Mouse (Mus musculus): ENCODE measurements around the gene Plod2. TPM values are rescaled to one million over a fixed set of nuclear protein-coding genes. Genes with fewer than 3 reads are reported as not detected.

Gene Plod2
- polyA plus RNA-seq, 1 experiment from 2014 or later = 19.7 TPM

- no peak overlapping the region for H3K9ac ChIP-seq
- H3K9me3 ChIP-seq = peaks cover 3% of the 10 kb centered on the region; the same call in 1 of the 2 replicates
- H3K4me1 ChIP-seq (replicated peaks) = peaks cover 14% of the 10 kb centered on the region
- 47% methylated on average over 6 of the region's 6 CpGs for WGBS
- peak; percentile 74 for ATAC-seq (ENCODE audit: low read depth)
- no peaks in the 10 kb centered on the region; the same call in 1 of the 2 replicates for H3K36me3 ChIP-seq
- no peak overlapping the region for H3K4me2 ChIP-seq
- no peaks in the 10 kb centered on the region for H3K27me3 ChIP-seq
- H3K4me3 ChIP-seq = no peak overlapping the region
- H3K27ac ChIP-seq (replicated peaks) = no peak overlapping the region
Measured at GRCm38 (mm10) chr9:92560840-92561547, 19.0 kb downstream of the Plod2 start.

- H3K27me3 ChIP-seq = no peaks in the 10 kb centered on the region
- no peak overlapping the region for H3K27ac ChIP-seq (replicated peaks)
- peaks cover 3% of the 10 kb centered on the region; the same call in 1 of the 2 replicates for H3K9me3 ChIP-seq
- no peak for ATAC-seq (ENCODE audit: low read depth)
- no peaks in the 10 kb centered on the region; the same call in 1 of the 2 replicates for H3K36me3 ChIP-seq
- peaks cover 14% of the 10 kb centered on the region for H3K4me1 ChIP-seq (replicated peaks)
- no peak overlapping the region for H3K4me3 ChIP-seq
- no peak overlapping the region for H3K4me2 ChIP-seq
- 86% methylated on average over 5 of the region's 5 CpGs for WGBS
- H3K9ac ChIP-seq = no peak overlapping the region
Measured at GRCm38 (mm10) chr9:92562416-92562815, 20.4 kb downstream of the Plod2 start.

- no peak for ATAC-seq (ENCODE audit: low read depth)
- Histone ChIP-seq H3K9me3 (peaks cover 3% of the 10 kb centered on the region; the same call in 1 of the 2 replicates), H3K27me3 (no peaks in the 10 kb centered on the region), H3K4me3 (no peak overlapping the region), H3K9ac (no peak overlapping the region), H3K27ac (replicated peaks) (no peak overlapping the region), H3K4me2 (no peak overlapping the region), H3K36me3 (no peaks in the 10 kb centered on the region; the same call in 1 of the 2 replicates), H3K4me1 (replicated peaks) (peaks cover 14% of the 10 kb centered on the region)
- 94% methylated on average over 6 of the region's 6 CpGs for WGBS
Measured at GRCm38 (mm10) chr9:92563306-92563705, 21.3 kb downstream of the Plod2 start.

GRCm38 (mm10) chr9:92564391-92564790, 22.4 kb downstream of the Plod2 start:
- no peaks in the 10 kb centered on the region; the same call in 1 of the 2 replicates for H3K36me3 ChIP-seq
- no peak overlapping the region for H3K9ac ChIP-seq
- H3K27ac ChIP-seq (replicated peaks) = no peak overlapping the region
- no peak overlapping the region for H3K4me3 ChIP-seq
- no peak for ATAC-seq (ENCODE audit: low read depth)
- no peaks in the 10 kb centered on the region for H3K27me3 ChIP-seq
- peaks cover 3% of the 10 kb centered on the region; the same call in 1 of the 2 replicates for H3K9me3 ChIP-seq
- WGBS = 89% methylated on average over 1 of the region's 1 CpGs
- H3K4me1 ChIP-seq (replicated peaks) = peaks cover 14% of the 10 kb centered on the region
- no peak overlapping the region for H3K4me2 ChIP-seq

GRCm38 (mm10) chr9:92566234-92566633, 24.2 kb downstream of the Plod2 start:
- Histone ChIP-seq H3K9me3 (peaks cover 3% of the 10 kb centered on the region; the same call in 1 of the 2 replicates), H3K36me3 (no peaks in the 10 kb centered on the region; the same call in 1 of the 2 replicates), H3K27me3 (no peaks in the 10 kb centered on the region), H3K9ac (no peak overlapping the region), H3K4me1 (replicated peaks) (peaks cover 4% of the 10 kb centered on the region), H3K27ac (replicated peaks) (no peak overlapping the region), H3K4me3 (no peak overlapping the region), H3K4me2 (no peak overlapping the region)
- ATAC-seq (ENCODE audit: low read depth) = no peak
- 84% methylated on average over 3 of the region's 3 CpGs for WGBS

- H3K9ac ChIP-seq = no peak overlapping the region
- H3K9me3 ChIP-seq = peaks cover 3% of the 10 kb centered on the region; the same call in 1 of the 2 replicates
- no peak overlapping the region for H3K4me2 ChIP-seq
- no peak overlapping the region for H3K27ac ChIP-seq (replicated peaks)
- WGBS = 87% methylated on average over 7 of the region's 7 CpGs
- H3K27me3 ChIP-seq = no peaks in the 10 kb centered on the region
- no peaks in the 10 kb centered on the region for H3K4me1 ChIP-seq (replicated peaks)
- H3K4me3 ChIP-seq = no peak overlapping the region
- ATAC-seq (ENCODE audit: low read depth) = no peak
- H3K36me3 ChIP-seq = no peaks in the 10 kb centered on the region; the same call in 1 of the 2 replicates
Measured at GRCm38 (mm10) chr9:92567474-92567873, 25.5 kb downstream of the Plod2 start.

- no peaks in the 10 kb centered on the region; the same call in 1 of the 2 replicates for H3K36me3 ChIP-seq
- H3K4me1 ChIP-seq (replicated peaks) = no peaks in the 10 kb centered on the region
- no peak overlapping the region for H3K4me2 ChIP-seq
- H3K27me3 ChIP-seq = no peaks in the 10 kb centered on the region
- ATAC-seq (ENCODE audit: low read depth) = no peak
- no peak overlapping the region for H3K27ac ChIP-seq (replicated peaks)
- 77% methylated on average over 3 of the region's 3 CpGs for WGBS
- H3K9me3 ChIP-seq = peaks cover 3% of the 10 kb centered on the region; the same call in 1 of the 2 replicates
- no peak overlapping the region for H3K9ac ChIP-seq
- H3K4me3 ChIP-seq = no peak overlapping the region
Measured at GRCm38 (mm10) chr9:92568798-92569197, 26.8 kb downstream of the Plod2 start.

- Histone ChIP-seq H3K9ac (no peak overlapping the region), H3K9me3 (no peaks in the 10 kb centered on the region), H3K4me2 (no peak overlapping the region), H3K27me3 (no peaks in the 10 kb centered on the region), H3K27ac (replicated peaks) (no peak overlapping the region), H3K4me1 (replicated peaks) (no peaks in the 10 kb centered on the region), H3K4me3 (no peak overlapping the region), H3K36me3 (no peaks in the 10 kb centered on the region)
- no peak for ATAC-seq (ENCODE audit: low read depth)
- 79% methylated on average over 8 of the region's 8 CpGs for WGBS
Measured at GRCm38 (mm10) chr9:92572376-92573108, 30.5 kb downstream of the Plod2 start.

- Histone ChIP-seq H3K9me3 (no peaks in the 10 kb centered on the region), H3K27me3 (no peaks in the 10 kb centered on the region), H3K27ac (replicated peaks) (no peak overlapping the region), H3K4me1 (replicated peaks) (no peaks in the 10 kb centered on the region), H3K9ac (no peak overlapping the region), H3K36me3 (peaks cover 14% of the 10 kb centered on the region), H3K4me3 (no peak overlapping the region), H3K4me2 (no peak overlapping the region)
- WGBS = 82% methylated on average over 5 of the region's 5 CpGs
- no peak for ATAC-seq (ENCODE audit: low read depth)
Measured at GRCm38 (mm10) chr9:92583876-92584275, 41.9 kb downstream of the Plod2 start.

GRCm38 (mm10) chr9:92586025-92586424, 44.0 kb downstream of the Plod2 start:
- Histone ChIP-seq H3K4me1 (replicated peaks) (peaks cover under 1% of the 10 kb centered on the region; the same call in 1 of the 2 replicates), H3K27me3 (no peaks in the 10 kb centered on the region), H3K4me2 (no peak overlapping the region), H3K36me3 (peaks cover 14% of the 10 kb centered on the region), H3K27ac (replicated peaks) (no peak overlapping the region), H3K9ac (no peak overlapping the region), H3K4me3 (no peak overlapping the region), H3K9me3 (no peaks in the 10 kb centered on the region)
- 63% methylated on average over 1 of the region's 1 CpGs for WGBS
- ATAC-seq (ENCODE audit: low read depth) = no peak

- no peak for ATAC-seq (ENCODE audit: low read depth)
- Histone ChIP-seq H3K4me3 (no peak overlapping the region), H3K4me2 (no peak overlapping the region), H3K4me1 (replicated peaks) (peaks cover 9% of the 10 kb centered on the region; the same call in 1 of the 2 replicates), H3K9ac (no peak overlapping the region), H3K9me3 (no peaks in the 10 kb centered on the region), H3K36me3 (peaks cover 14% of the 10 kb centered on the region), H3K27ac (replicated peaks) (no peak overlapping the region), H3K27me3 (no peaks in the 10 kb centered on the region)
- 96% methylated on average over 8 of the region's 8 CpGs for WGBS
Measured at GRCm38 (mm10) chr9:92587391-92587790, 45.4 kb downstream of the Plod2 start.

GRCm38 (mm10) chr9:92588226-92588625, 46.2 kb downstream of the Plod2 start:
- H3K4me2 ChIP-seq = no peak overlapping the region
- no peak for ATAC-seq (ENCODE audit: low read depth)
- 88% methylated on average over 1 of the region's 1 CpGs for WGBS
- peaks cover 14% of the 10 kb centered on the region for H3K36me3 ChIP-seq
- H3K9me3 ChIP-seq = no peaks in the 10 kb centered on the region
- no peak overlapping the region for H3K9ac ChIP-seq
- H3K4me1 ChIP-seq (replicated peaks) = peaks cover 13% of the 10 kb centered on the region; the same call in 1 of the 2 replicates
- H3K27ac ChIP-seq (replicated peaks) = no peak overlapping the region
- no peak overlapping the region for H3K4me3 ChIP-seq
- no peaks in the 10 kb centered on the region for H3K27me3 ChIP-seq
